Mouse (Mus musculus) limb, embryonic 14.5 days (tissue): ENCODE data around the gene Ift88. TPM values are rescaled to one million over a fixed set of nuclear protein-coding genes. Genes with fewer than 3 reads are reported as not detected.
A peak's percentile ranks its signal among the peaks of the same experiment; 100 is the strongest.

Experiments
- ATAC-seq: fragments of 200-750 bp; cut with Nextera tagmentation; 2 replicates; pipeline ENCODE4 v1.8.0; 2017; ENCODE audit warnings: low read depth, moderate number of reproducible peaks, moderate TSS enrichment; ENCODE audit not compliant: low FRiP score
- DNase-seq: peaks from one replicate; pipeline ENCODE4 v3.0.0-alpha.2; 2015; ENCODE audit warnings: low spot score
- H3K27ac ChIP-seq: fragments of 300-500 bp; sonication (generic); replicated peaks from 2 replicates; pipeline ENCODE4 v1.5.1; 2014; ENCODE audit warnings: low read depth, mild to moderate bottlenecking, low read length, moderate library complexity, mixed read lengths
- H3K27me3 ChIP-seq: fragments of 300-500 bp; sonication (generic); 2 replicates; pipeline ENCODE4 v1.6.1; 2014; ENCODE audit warnings: low read length, mixed read lengths; ENCODE audit not compliant: control insufficient read depth, insufficient read depth
- H3K36me3 ChIP-seq: fragments of 300-500 bp; sonication (generic); 2 replicates; pipeline ENCODE4 v1.6.1; 2014; ENCODE audit warnings: mild to moderate bottlenecking, low read length, moderate library complexity, mixed read lengths; ENCODE audit not compliant: control insufficient read depth, insufficient read depth
- H3K4me1 ChIP-seq: fragments of 300-500 bp; sonication (generic); 2 replicates; pipeline ENCODE4 v1.6.1; 2014; ENCODE audit warnings: antibody characterized with exemption, low read length, mixed read lengths; ENCODE audit not compliant: control insufficient read depth, insufficient read depth
- H3K4me2 ChIP-seq: fragments of 300-500 bp; sonication (generic); replicated peaks from 2 replicates; pipeline ENCODE4 v1.6.1; 2014; ENCODE audit warnings: low read depth, mild to moderate bottlenecking, low read length, moderate library complexity; ENCODE audit not compliant: severe bottlenecking
- H3K4me3 ChIP-seq: fragments of 300-500 bp; sonication (generic); replicated peaks from 2 replicates; pipeline ENCODE4 v1.5.1; 2014; ENCODE audit warnings: low read length
- H3K9ac ChIP-seq: fragments of 300-500 bp; sonication (generic); 2 replicates; pipeline ENCODE4 v1.6.1; 2014; ENCODE audit warnings: mild to moderate bottlenecking, low read depth, low read length, moderate library complexity; ENCODE audit not compliant: severe bottlenecking
- H3K9me3 ChIP-seq: fragments of 300-500 bp; sonication (generic); 2 replicates; pipeline ENCODE4 v1.6.1; 2016; ENCODE audit warnings: low read length; ENCODE audit not compliant: control insufficient read depth
- POLR2A ChIP-seq: fragments of 200-500 bp; IDR thresholded peaks from 2 replicates; pipeline ENCODE4 v1.8.0; 2012; ENCODE audit warnings: inconsistent platforms, mild to moderate bottlenecking, moderate library complexity, borderline replicate concordance; ENCODE audit not compliant: insufficient read depth, insufficient read length; ENCODE audit errors: extremely low read depth
- WGBS: fragments of 180-500 bp; shearing (Covaris S2); extraction: QIAGEN DNeasy Blood & Tissue Kit; methylation state at CpG from one replicate; pipeline ENCODE4 v1.1.7; 2014; 5-methylcytosine and 5-hydroxymethylcytosine counted together
- polyA plus RNA-seq, 2 experiments: library from polyadenylated mRNA; depleted of rRNA in 1 of 2; stranded (reverse) in 1 of 2; unstranded in 1 of 2; fragments of >200 nt; fragmentation: Nextera tagmentation in 1 of 2; extraction: Ambion mirVana in 1 of 2; gene quantifications; 2 replicates each; pipeline versions ENCODE4 v1.2.1 to v1.2.3; 2012 to 2014

The Ift88 gene
- polyA plus RNA-seq, 2 experiments, result 18.0 to 23.9 TPM

- TF ChIP-seq POLR2A, result no peak
- Histone ChIP-seq H3K27ac (no peak overlapping the region), H3K4me2 (no peak overlapping the region), H3K4me1 (peaks cover 35% of the 10 kb centered on the region), H3K9me3 (no peaks in the 10 kb centered on the region), H3K9ac (no peak overlapping the region), H3K4me3 (no peak overlapping the region), H3K27me3 (no peaks in the 10 kb centered on the region), H3K36me3 (no peaks in the 10 kb centered on the region)
- DNase-seq, result peak; percentile 38
- WGBS, result 44% methylated on average over 3 of the region's 3 CpGs
- no peak for ATAC-seq
These were observed 109.4 kb downstream of the Ift88 start for GRCm38 (mm10) chr14:57533214-57533613.

DNA sequence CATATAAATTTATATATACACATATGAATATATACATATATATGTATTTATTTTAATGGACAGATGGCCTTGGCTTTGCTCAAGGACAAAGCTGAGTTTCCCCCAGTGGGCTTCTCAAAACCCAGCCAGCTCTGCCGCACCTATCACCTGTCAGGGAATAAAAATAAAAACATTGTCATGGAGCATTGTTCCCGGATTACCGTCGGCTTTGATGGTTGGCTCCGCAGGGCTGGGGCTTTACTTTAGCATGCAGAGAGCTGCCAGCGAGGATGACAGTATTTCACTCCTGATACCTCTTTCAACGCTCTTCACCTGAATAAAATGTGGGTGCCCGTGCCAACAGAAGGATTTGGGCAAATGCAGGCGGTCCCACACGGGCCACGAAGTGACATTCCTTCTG, 110.0 kb downstream of the Ift88 start:
- Histone ChIP-seq H3K4me3 (no peak overlapping the region), H3K4me2 (no peak overlapping the region), H3K4me1 (peaks cover 33% of the 10 kb centered on the region), H3K27me3 (no peaks in the 10 kb centered on the region), H3K9ac (no peak overlapping the region), H3K36me3 (no peaks in the 10 kb centered on the region), H3K27ac (no peak overlapping the region), H3K9me3 (no peaks in the 10 kb centered on the region)
- DNase-seq, result no peak
- no peak for TF ChIP-seq POLR2A
- no peak for ATAC-seq
- WGBS, result 20% methylated on average over 11 of the region's 11 CpGs

DNA sequence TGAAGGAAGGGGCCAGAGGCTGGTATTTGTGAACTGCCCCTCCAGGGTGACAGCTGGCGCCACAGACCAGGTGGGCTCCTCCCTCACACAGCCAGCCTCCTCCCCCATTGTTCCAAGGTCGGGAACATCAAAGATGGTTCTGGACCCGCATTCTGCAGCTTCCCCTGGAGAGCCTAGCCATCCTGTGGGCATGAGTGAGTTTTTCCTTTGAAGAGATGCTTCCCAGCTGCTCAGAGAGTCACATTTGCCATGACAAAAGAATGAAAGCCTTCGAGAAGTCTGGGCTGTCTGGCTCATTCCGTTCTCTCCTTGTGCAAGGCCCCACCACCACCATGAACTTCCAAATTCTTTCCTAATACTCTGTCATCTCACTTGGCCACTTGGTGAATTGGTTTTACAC, 110.5 kb downstream of the Ift88 start:
- ATAC-seq (peak; percentile 28; the same call in 1 of the 2 replicates), DNase-seq (no peak)
- H3K9ac ChIP-seq, result no peak overlapping the region

GRCm38 (mm10) chr14:57534961-57535360, 111.1 kb downstream of the Ift88 start:
- no peak overlapping the region for H3K4me3 ChIP-seq
- no peaks in the 10 kb centered on the region for H3K27me3 ChIP-seq
- peak overlapping the region; percentile 74 for H3K27ac ChIP-seq
- H3K4me2 ChIP-seq, result peak overlapping the region; percentile 16; the same call in 1 of the 2 replicates
- DNase-seq (peak; percentile 59), ATAC-seq (peak; percentile 28; the same call in 1 of the 2 replicates)
- H3K4me1 ChIP-seq, result peaks cover 28% of the 10 kb centered on the region
- H3K36me3 ChIP-seq, result no peaks in the 10 kb centered on the region
- 14% methylated on average over 8 of the region's 8 CpGs for WGBS
- TF ChIP-seq POLR2A, result no peak
- H3K9ac ChIP-seq, result peak overlapping the region; percentile 9; the same call in 1 of the 2 replicates
- no peaks in the 10 kb centered on the region for H3K9me3 ChIP-seq

More for the DNA sequence above, 110.5 kb downstream of the Ift88 start:
- 22% methylated on average over 5 of the region's 5 CpGs for WGBS
- peaks cover 30% of the 10 kb centered on the region for H3K4me1 ChIP-seq
- H3K36me3 ChIP-seq, result no peaks in the 10 kb centered on the region
- peak overlapping the region; percentile 74; the same call in 1 of the 2 replicates for H3K27ac ChIP-seq
- no peak overlapping the region for H3K4me3 ChIP-seq
- peak overlapping the region; percentile 16; the same call in 1 of the 2 replicates for H3K4me2 ChIP-seq
- H3K27me3 ChIP-seq, result no peaks in the 10 kb centered on the region
- TF ChIP-seq POLR2A, result no peak
- H3K9me3 ChIP-seq, result no peaks in the 10 kb centered on the region

DNA sequence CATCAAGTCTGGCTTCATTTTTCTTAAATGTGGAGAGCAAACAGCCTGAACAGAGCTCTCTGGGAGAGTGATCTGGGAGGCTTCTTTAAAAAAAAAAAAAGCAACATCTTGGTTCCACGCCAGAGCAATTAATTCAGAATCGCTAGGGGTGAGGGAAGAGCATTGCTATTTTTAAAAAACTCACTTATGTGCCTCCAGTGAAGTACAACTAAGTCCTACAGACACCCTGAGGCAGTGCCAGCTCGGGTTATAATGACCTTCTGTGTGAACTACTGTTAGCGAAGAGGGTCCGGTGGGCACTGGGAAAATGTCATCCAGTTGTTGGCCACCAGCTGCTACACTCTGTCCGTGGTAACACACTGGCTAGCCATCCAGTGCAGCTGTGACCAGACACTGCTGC, 111.8 kb downstream of the Ift88 start:
- DNase-seq (peak; percentile 47), ATAC-seq (no peak)
- Histone ChIP-seq H3K9me3 (no peaks in the 10 kb centered on the region), H3K27me3 (no peaks in the 10 kb centered on the region), H3K4me1 (peaks cover 28% of the 10 kb centered on the region), H3K36me3 (no peaks in the 10 kb centered on the region), H3K27ac (no peak overlapping the region), H3K4me3 (no peak overlapping the region), H3K4me2 (no peak overlapping the region), H3K9ac (no peak overlapping the region)
- 55% methylated on average over 6 of the region's 6 CpGs for WGBS
- TF ChIP-seq POLR2A, result no peak
